Mouse (Mus musculus): ENCODE measurements at regions not wholly inside any gene's neighbourhood (a gene's known extent, or its start where the extent isn't known, plus 50 kb on each side); places are given as distances from the start of the nearest gene placed in this dataset.

DNA sequence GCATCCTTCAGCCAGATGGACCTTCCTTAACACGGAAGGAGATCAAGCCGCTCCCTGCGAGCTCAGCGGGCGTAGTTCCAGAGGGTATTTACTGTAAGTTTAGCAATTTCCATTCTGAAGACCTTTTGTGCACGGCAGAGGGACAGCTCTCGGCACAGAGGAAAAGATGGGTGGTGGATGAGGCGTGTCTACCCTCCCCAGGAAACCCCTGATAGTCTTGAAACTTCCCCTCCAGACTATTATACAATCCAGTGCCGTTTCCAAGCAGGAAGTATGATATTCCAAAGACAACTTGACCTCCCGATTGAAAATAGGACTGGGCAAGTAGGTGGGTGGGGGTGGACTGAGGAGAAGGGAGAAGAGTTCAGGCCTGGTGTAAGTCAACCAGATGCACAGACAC is 340.4 kb upstream of the Adgrl2 start:
- no peak for DNase-seq (ENCODE audit: low read depth, low spot score)

DNA sequence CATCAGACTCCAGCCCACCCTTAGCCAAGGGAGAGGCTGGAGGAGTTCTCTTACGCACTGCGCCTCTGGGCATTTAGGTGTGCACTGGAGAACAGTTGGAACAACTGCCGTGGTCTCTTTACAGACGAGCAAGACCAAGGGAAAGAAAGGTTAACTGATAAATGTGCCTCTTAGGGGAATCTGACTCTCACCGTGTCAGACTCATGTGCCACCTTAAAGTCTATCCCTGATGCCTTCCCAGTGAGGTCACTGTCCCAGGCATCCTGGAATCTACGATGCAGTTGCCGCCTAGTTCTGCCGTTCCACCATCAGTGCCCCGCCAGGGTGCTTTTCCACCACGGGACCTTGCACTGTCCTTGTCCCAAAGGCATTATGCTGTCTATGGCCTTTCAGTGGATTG is 339.7 kb upstream of the Adgrl2 start:
- DNase-seq (ENCODE audit: low read depth, low spot score): no peak

DNA sequence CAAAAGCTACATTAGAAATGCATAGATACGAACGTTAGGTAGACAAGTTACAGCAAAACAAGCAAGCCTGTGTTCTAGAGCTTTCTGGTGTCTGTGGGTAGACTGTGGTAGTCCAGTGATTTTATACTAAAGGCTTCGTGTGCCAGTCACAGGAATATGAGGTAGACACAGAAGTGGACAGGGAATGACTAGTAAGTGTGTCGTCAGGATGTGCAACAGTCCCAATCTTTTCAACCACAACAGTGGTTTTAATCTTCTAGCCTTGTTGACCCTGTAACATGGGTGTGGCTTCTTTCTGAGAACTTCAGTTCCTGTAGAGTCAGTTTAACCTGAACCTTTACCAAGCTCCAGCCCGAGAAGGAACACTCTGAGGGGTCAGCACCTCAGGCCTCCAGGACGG is 339.3 kb upstream of the Adgrl2 start:
- DNase-seq (ENCODE audit: low read depth, low spot score): no peak

DNA sequence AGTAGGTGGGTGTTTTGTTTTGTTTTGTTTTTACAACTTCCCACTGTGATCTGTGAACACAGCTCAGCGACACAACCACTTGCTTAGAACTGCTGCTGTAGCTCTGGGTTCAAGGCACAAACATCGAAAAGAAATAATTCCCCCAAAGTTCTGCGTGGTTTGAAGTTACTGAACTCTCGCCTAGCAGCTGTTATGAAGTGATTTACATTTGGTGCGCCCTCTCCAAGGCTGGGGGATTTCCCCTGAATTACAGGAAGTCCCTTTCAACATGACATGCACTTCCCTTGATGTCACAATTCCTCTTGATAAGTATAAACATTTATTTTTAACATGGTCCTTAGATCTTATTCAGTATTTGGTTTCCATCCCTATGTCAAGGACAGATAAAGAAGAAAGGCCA is 336.3 kb upstream of the Adgrl2 start:
- no peak for DNase-seq (ENCODE audit: low read depth, low spot score)

DNA sequence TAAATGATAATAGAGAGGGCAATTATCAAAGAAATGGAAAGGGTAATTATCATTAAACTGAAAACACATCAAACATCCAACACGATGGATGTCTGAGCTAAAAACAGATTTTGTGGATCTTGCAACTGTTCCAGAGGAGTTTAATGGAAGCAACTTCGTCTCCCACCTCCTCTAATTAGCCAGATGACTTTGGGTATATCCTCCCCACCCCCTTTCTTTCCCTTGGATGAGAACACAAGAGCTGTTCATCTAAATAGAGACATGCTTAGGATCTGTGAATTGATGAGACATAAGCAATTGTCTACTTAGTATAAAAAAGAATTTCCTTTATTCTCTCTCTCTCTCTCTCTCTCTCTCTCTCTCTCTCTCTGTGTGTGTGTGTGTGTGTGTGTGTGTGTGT is 333.7 kb upstream of the Adgrl2 start:
- DNase-seq (ENCODE audit: low read depth, low spot score): no peak

DNA sequence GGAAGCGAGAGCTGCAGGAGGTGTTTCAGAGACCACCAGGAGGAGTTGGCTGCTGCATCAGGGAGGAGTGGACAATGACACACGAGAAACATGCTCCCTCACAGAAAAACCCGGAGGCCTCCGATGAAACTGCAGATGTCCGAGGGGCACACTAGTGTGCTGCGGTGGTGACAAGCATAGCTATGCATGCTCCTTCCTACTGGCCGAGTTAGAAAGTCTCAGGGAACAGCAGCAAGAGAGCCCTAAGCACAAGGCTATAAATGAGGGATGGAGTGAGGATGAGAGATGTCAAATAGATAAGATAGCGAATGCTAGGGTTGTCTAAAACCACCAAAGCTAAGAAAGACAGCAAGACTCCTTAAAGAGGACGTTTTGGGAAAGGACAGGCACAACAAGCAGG is 328.4 kb upstream of the Adgrl2 start:
- no peak for DNase-seq (ENCODE audit: low read depth, low spot score)

DNA sequence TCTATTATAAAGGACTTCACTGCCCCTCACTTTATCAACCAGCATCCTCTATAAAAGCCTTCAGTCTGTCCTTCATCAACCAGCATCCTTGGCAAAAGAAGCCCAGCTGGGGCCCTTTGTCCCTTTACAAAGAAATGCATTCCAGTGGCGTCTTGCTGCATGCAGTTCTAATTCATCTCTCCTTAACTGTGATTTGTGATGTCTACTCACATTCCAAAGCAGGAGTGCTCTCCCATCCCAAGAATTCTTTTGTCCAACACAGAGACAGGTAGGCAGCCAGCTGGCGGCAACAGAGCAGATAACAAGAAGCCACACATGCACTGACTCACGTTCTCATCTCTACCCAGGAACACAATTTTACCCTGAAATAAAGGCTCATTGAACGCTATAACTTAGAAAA is 323.9 kb upstream of the Adgrl2 start:
- DNase-seq (ENCODE audit: low read depth, low spot score): no peak

DNA sequence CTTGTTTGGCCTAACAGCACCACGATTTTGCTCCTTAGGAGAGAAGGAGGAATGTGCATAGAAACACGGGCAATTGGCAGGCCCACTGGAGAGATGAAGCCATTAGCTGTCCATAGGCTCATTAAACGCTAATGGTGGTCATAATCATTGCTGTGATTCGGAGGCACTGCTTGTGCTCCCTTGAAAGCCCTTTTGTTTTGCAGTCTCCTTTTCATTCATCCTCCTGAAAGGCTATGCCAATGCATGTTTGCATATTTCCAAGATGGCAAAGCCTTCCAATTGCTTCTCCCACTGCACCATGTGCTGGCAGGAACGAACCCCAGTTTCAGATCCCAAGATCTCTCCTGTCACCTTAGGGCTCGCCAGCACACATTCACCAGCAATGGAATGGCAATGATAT is 322.9 kb upstream of the Adgrl2 start:
- DNase-seq (ENCODE audit: low read depth, low spot score): no peak

DNA sequence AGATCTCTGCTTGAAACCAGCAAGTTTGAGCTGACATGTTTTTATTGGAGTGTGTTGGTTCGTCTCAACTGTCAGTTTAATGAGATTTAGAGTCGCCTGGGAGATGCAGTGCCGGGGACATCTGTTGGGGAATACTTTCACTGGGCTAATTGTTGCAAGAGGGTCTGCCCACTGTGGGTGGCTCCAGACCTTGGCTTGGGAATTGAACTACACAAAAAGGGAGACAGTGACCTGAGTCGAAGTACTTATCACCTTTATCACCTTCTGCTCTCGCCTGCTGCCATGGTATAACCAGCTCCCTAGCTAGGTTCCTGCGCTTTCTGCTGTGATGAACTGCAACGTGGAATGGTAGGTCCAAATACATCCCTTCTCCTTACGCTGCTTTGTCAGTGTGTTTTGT is 321.2 kb upstream of the Adgrl2 start:
- DNase-seq (ENCODE audit: low read depth, low spot score): no peak

DNA sequence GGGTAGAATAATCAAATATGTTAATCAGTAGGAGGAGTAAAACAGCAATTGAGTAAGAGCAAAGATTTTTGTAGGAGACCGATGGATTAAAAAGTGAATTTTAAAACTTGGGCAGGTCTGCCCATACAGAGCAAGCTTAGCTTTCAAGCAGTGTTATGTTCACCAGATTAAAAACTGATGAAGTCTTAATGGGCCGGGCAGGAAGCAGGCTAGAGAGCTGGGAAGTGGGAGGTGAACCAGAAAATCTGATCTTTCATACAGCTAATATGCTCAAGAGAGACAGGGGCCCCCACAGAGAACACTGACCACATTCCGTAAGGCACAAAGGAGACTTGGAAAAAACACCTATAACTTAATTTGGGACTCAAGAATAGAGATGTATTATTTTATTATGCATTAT is 316.4 kb upstream of the Adgrl2 start:
- no peak for DNase-seq (ENCODE audit: low read depth, low spot score)

DNA sequence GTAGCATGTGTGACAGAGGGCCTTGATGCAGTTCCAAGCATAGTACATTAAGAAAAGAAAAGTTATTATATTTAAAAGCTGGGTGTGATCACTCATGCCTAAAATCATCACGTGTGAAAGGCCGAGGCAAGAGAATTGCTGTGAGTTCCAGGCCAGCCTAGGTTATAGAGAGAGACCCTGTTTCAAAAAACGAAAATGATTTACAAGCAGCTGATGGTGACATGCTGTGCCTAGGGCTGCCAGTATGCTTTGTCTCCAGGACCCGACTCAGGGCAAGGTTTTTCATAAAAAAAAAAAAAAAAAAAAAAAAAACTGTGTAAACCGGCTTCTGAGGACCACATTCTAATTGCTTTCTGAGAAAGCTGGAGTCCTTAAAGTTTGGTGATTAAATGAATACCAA is 315.9 kb upstream of the Adgrl2 start:
- DNase-seq (ENCODE audit: low read depth, low spot score): no peak

DNA sequence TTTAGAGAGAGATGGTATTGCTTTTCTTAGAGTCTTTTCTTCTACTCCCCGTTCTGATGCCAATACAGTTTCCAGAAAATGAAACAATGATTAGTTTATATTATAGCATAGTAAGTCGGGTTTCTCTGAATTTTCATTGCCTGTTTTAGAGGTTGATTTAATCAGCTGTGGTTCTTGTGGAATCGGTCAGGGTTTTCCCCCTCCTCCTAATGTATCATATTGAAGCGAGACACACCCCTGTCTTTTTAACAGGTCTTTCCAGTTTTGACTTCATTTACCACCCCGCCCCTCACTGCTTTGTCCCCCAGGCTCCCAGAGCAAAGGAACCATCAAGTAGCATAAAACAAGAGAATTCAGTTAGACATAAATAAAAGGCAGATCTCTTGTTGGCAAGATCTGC is 315.1 kb upstream of the Adgrl2 start:
- no peak for DNase-seq (ENCODE audit: low read depth, low spot score)

DNA sequence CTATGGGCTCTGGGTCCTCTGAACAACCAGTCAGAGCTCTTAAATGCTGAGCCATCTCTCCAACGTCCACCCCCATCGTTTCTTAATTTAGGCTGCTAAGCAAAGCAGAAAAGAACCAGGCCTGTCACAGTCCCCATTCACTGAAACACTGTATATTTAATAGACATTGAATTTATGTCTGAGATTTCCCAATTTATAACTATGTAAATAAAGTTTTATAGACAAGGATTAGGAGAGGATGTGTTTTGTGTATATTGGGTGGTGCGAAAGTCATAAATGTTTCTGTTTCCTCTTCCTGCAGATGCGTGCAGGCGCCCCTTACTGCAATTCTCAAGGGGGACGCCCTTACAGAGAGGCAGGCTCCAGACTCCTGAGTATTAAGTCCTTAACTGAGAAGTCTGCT is 314.7 kb upstream of the Adgrl2 start:
- DNase-seq (ENCODE audit: low read depth, low spot score): peak; percentile 71

DNA sequence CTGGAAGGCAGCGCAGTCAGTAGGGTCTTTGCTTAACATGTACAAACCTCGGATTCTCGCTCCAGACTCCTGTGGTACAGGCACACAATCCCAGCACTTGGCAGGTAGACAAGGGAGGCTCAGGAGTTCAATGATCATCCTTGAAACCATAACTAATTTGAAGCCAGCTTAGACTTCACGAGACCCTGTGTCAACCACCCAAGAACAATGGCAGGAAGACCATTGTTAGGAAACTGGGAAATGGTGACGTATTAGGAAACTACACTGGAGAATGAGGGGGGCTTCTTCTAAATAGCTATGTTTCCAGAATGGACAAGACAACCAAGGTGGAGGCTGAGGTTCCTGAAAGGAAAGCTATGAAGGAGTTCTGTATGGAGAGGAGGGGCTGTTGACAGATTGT is 313.1 kb upstream of the Adgrl2 start:
- no peak for DNase-seq (ENCODE audit: low read depth, low spot score)

DNA sequence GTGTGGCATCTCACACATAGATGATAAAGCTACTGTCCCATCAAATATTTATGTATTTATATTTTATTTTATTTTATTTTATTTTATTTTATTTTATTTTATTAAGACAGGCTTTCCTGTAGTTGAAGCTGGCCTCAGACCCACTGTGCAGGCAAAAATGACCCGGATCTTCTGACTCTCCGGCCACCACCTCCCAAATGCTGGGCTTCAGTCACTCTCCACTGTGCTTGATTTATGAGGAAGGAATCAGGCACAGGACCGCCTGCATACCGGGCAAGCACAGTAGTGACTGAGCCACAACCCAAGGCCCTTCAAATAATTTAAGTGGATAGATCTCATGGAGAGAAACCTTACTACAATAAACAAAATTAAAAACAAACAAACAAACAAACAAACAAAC is 309.6 kb upstream of the Adgrl2 start:
- DNase-seq (ENCODE audit: low read depth, low spot score): no peak

DNA sequence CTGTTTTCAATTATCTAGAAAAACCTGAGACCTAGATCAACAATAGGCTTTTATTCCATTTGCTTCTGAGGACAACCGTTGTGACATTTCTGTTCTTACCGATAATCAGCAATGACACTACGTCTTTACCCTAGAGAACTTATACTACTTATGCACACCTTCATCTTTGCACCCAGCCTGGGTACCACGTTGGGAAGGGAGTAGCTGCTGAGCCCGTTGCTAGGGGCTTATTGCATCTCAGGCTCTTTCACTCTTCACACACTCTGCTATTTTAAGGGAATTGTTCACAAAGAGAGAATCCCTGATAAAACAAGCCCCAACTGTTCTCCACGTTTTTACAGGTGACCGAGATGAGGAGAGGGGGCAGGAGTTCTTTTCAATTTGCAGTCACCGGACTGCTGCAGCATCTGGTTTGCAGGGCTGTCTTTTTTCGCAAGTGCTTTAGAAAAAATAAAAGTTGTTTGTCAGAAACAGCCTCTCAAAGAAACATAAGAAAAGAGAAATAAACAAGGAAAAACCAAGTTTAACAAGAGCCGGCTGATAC is 306.1 kb upstream of the Adgrl2 start:
- DNase-seq (ENCODE audit: low read depth, low spot score): no peak

DNA sequence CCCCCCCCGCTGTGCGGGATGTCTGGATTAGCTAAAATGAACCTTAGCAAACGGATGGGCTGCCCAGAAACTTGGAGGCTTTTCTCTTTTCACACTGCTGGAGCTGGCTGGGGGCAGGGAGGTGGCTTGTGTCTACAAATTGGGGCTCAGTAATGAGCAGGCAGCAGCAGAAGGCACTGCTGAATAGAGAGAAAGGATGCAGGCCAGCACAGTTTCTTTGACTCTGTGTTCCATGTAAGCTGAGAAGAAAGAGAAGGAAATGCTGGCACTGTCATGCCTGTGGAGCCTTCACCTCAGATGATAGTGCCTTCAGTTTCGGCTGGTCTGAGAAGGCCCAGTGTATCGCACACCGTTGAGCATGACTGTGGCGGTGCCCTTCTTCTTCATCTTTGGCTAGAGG is 305.6 kb upstream of the Adgrl2 start:
- peak; percentile 45 for DNase-seq (ENCODE audit: low read depth, low spot score)

DNA sequence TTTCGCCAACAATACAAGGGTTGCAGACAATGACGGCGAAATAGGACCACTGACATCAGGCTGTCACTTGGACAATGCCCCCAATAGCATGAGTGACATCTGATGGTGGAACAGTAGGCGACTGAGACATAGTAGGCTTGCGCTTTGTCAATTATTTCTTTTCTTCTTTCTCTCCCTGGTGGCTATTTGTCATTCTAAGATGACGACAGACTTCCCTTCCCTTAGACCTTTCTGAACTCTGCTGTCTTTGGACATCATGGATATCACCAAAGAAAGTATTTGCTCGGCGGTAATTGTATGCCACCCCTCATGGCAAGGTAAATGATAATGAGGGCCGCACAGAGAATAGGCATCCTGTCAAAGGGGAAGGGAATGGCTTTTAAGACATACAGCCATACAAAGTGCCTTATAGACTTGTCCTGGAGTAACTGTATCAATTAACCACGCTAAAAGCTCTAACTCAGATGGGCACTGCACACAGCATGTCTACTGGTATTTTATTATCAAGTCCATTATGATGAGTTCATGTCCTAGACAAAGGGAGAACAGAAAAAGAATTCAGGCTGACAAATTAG is 305.0 kb upstream of the Adgrl2 start:
- no peak for DNase-seq (ENCODE audit: low read depth, low spot score)

DNA sequence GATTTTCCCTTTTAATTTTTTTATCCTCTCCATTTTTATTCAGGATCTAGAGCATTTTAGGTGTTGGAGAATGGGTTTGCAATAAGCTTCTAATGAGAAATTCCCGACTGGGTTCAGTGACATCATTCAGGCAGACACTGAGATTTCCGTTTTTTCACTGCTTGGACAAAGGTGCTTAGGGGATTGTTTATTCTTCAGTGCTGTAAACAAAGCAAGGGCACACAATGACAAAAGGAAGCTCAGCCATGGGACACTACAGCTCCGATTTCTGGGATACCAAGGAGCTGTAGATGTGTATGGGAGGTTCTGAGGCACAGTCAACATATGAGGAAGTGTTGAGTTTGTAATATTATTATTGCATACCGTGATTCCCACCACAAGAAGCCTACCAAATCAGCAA is 304.1 kb upstream of the Adgrl2 start:
- no peak for DNase-seq (ENCODE audit: low read depth, low spot score)

DNA sequence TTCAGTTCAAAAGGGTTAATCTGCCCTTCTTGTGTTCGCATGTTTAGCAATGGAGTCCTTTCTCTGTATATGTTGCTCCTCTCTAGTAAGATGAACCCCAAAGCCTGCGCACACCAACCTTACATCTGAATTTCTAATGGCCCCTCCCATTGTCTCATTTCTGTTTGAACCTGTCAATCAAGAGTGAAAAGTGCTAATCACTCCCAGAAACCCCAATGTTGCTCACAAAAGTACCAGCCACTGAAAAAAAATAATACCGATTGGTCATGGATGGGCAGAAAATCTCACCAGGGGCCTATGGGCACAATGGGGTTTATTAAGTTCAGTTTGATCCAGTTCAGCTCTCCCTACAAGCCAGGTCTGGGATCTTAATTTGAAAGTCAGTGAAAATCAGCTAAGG is 302.1 kb upstream of the Adgrl2 start:
- no peak for DNase-seq (ENCODE audit: low read depth, low spot score)

DNA sequence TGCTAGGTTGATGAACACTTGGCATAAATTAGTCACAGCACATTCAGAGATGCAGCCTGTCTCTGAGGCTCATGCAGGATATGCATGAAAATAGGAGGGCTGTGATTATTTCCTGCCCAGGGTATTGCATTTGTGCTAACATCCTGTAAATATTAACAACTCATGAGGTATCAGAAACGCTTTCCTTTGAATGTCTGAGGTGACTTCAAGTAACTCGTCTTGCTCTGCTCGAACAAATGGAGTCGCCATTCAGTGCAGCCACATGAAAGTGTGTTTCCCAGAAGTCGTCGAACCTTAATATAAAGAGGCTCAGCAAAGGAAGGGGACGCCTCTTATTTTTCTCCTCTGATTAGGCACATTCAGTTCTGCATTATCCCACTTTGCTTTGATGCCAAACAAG is 301.1 kb upstream of the Adgrl2 start:
- DNase-seq (ENCODE audit: low read depth, low spot score): no peak

DNA sequence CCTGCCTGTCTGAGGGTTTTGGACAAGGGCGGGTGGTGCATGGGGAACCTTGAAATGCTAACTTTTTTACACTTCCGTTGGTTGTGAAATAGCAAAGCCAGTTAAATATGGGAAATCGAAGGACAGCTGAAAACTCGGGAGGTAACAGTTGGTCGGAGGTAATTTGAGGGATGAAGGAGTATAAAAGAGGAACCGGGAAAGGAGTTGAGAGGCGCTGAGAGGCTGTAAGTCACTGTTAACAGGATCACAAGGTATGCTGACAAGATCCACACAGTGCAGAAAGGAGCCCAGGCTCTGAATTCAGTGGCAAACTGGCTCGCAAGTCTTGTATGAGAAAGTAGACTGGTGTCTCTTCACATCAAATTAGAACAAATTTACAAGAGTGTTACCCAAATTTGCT is 299.9 kb upstream of the Adgrl2 start:
- no peak for DNase-seq (ENCODE audit: low read depth, low spot score)

DNA sequence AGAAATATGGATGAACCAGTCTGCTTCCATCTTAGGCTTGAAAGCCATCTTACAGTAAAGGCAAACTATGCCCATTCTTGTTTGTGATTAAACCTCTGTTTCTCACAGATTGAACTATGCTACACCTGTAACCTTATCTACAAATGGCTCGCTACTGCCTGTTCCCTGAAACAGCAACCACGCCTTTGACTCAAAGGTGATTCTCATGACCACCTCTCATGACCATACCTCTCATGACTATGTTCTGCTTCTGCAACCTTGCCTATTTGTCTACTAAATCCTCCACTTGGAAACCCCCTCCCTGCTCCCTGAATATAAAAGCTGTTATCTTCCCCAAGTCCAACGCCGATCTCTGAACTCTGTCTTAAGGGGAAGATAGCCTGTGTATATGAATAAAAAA is 296.7 kb upstream of the Adgrl2 start:
- DNase-seq (ENCODE audit: low read depth, low spot score): no peak

DNA sequence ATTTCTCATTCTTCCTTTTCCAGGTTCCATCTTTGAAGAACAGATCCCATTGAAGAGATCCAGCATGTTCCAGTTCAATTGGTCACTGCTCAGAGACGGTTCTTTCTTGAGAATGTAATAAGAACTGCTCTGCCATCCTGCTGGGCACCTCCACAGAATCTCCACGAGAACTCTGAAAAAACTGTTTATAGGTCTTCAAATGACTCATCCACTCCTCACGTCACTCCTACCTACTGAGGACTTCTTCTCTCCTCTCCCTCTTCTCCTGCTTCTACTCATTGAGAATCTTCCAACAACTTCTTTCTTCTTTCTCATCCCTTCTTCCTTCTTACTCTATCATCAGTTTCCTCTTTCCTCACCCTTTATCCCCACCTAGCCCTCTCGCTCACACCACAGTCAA is 294.6 kb upstream of the Adgrl2 start:
- DNase-seq (ENCODE audit: low read depth, low spot score): peak; percentile 26
